Mouse (Mus musculus): ENCODE measurements around the gene Vav2.

- TF ChIP-seq CHD2 (IDR thresholded peaks at IDR 0.05; ENCODE audit: low read depth, low read length) (no peak), HCFC1 (IDR thresholded peaks at IDR 0.05; ENCODE audit: borderline replicate concordance, insufficient read depth, low read length) (no peak), MAFK (IDR thresholded peaks at IDR 0.05; ENCODE audit: insufficient read depth, low read depth, low read length) (no peak), ZNF384 (IDR thresholded peaks at IDR 0.05; ENCODE audit: low read depth, low read length) (no peak), ZC3H11A (IDR thresholded peaks at IDR 0.05; ENCODE audit: borderline replicate concordance, low read depth, low read length) (no peak)
Observed at GRCm38 (mm10) chr2:27461881-27462660, 35.2 kb upstream of the Vav2 start.

Measured in ES-E14 (cell line).